Mouse (Mus musculus) megakaryocyte, embryonic 14.5 days (primary cell): ENCODE measurements at regions not wholly inside any gene's neighbourhood (a gene's known extent, or its start where the extent isn't known, plus 50 kb on each side); places are given as distances from the start of the nearest gene placed in this dataset.

Experiments used
- H3K27me3 ChIP-seq: replicated peaks from 2 replicates; pipeline ENCODE3; 2012; ENCODE audit warnings: inconsistent platforms
- H3K36me3 ChIP-seq: replicated peaks from 2 replicates; pipeline ENCODE3; 2012; ENCODE audit warnings: low read length, inconsistent platforms, mixed read lengths
- H3K4me1 ChIP-seq: 2 replicates; pipeline ENCODE4 v1.6.1; 2012; ENCODE audit warnings: inconsistent platforms
- H3K4me3 ChIP-seq: replicated peaks from 2 replicates; pipeline ENCODE3; 2012; ENCODE audit warnings: moderate library complexity, mild to moderate bottlenecking, inconsistent platforms
- H3K9me3 ChIP-seq: 2 replicates; pipeline ENCODE4 v1.6.1; 2012; ENCODE audit warnings: inconsistent platforms
- FLI1 ChIP-seq: IDR thresholded peaks from 2 replicates; pipeline ENCODE4 v1.6.1; 2012; ENCODE audit warnings: low read length, inconsistent platforms, mixed read lengths
- GATA1 ChIP-seq: IDR thresholded peaks from 3 replicates; pipeline ENCODE4 v1.6.1; 2012; ENCODE audit warnings: mixed read lengths, low read length, inconsistent platforms, borderline replicate concordance

- H3K4me1 ChIP-seq: peaks cover 4% of the 10 kb centered on the region; the same call in 1 of the 2 replicates
- H3K27me3 ChIP-seq: peaks cover 12% of the 10 kb centered on the region
- no peaks in the 10 kb centered on the region for H3K36me3 ChIP-seq
- TF ChIP-seq FLI1 (no peak), GATA1 (no peak)
- H3K4me3 ChIP-seq: no peak overlapping the region
- H3K9me3 ChIP-seq: no peaks in the 10 kb centered on the region
Observed at GRCm38 (mm10) chr3:9137131-9137874, 472.6 kb downstream of the Zfp704 start.

GRCm38 (mm10) chr3:9133991-9134390, 475.9 kb downstream of the Zfp704 start:
- Histone ChIP-seq H3K4me3 (no peak overlapping the region), H3K4me1 (peaks cover 10% of the 10 kb centered on the region; the same call in 1 of the 2 replicates), H3K9me3 (no peaks in the 10 kb centered on the region), H3K36me3 (no peaks in the 10 kb centered on the region), H3K27me3 (peaks cover 21% of the 10 kb centered on the region)
- no peak for TF ChIP-seq GATA1
- no peak for TF ChIP-seq FLI1

GRCm38 (mm10) chr3:9132104-9132751, 477.7 kb downstream of the Zfp704 start:
- TF ChIP-seq GATA1 (no peak), FLI1 (no peak)
- no peaks in the 10 kb centered on the region for H3K9me3 ChIP-seq
- peaks cover 10% of the 10 kb centered on the region; the same call in 1 of the 2 replicates for H3K4me1 ChIP-seq
- H3K27me3 ChIP-seq: peaks cover 27% of the 10 kb centered on the region
- no peak overlapping the region for H3K4me3 ChIP-seq
- H3K36me3 ChIP-seq: no peaks in the 10 kb centered on the region

- TF ChIP-seq GATA1: no peak
- H3K36me3 ChIP-seq: no peaks in the 10 kb centered on the region
- no peaks in the 10 kb centered on the region for H3K9me3 ChIP-seq
- no peak overlapping the region for H3K4me3 ChIP-seq
- H3K4me1 ChIP-seq: peaks cover 10% of the 10 kb centered on the region; the same call in 1 of the 2 replicates
- H3K27me3 ChIP-seq: peaks cover 31% of the 10 kb centered on the region
Observed at GRCm38 (mm10) chr3:9131366-9131765, 478.5 kb downstream of the Zfp704 start.

- Histone ChIP-seq H3K4me1 (peaks cover 10% of the 10 kb centered on the region; the same call in 1 of the 2 replicates), H3K27me3 (peaks cover 23% of the 10 kb centered on the region), H3K36me3 (no peaks in the 10 kb centered on the region), H3K4me3 (no peak overlapping the region), H3K9me3 (no peaks in the 10 kb centered on the region)
- TF ChIP-seq GATA1 (no peak), FLI1 (no peak)
Observed at GRCm38 (mm10) chr3:9128407-9128806, 481.5 kb downstream of the Zfp704 start.

GRCm38 (mm10) chr3:9123079-9123478, 486.8 kb downstream of the Zfp704 start:
- TF ChIP-seq FLI1 (no peak), GATA1 (no peak)
- Histone ChIP-seq H3K27me3 (peaks cover 14% of the 10 kb centered on the region), H3K9me3 (no peaks in the 10 kb centered on the region), H3K36me3 (no peaks in the 10 kb centered on the region), H3K4me1 (no peaks in the 10 kb centered on the region), H3K4me3 (no peak overlapping the region)

GRCm38 (mm10) chr3:9117913-9118312, 492.0 kb downstream of the Zfp704 start:
- H3K9me3 ChIP-seq: no peaks in the 10 kb centered on the region
- H3K36me3 ChIP-seq: no peaks in the 10 kb centered on the region
- peaks cover 4% of the 10 kb centered on the region for H3K27me3 ChIP-seq
- no peaks in the 10 kb centered on the region for H3K4me1 ChIP-seq
- H3K4me3 ChIP-seq: no peak overlapping the region
- TF ChIP-seq GATA1 (no peak), FLI1 (no peak)

GRCm38 (mm10) chr3:9113410-9113809, 496.5 kb downstream of the Zfp704 start:
- no peaks in the 10 kb centered on the region for H3K4me1 ChIP-seq
- no peaks in the 10 kb centered on the region for H3K36me3 ChIP-seq
- H3K27me3 ChIP-seq: peaks cover 4% of the 10 kb centered on the region
- no peak overlapping the region for H3K4me3 ChIP-seq
- TF ChIP-seq GATA1: no peak
- no peak for TF ChIP-seq FLI1
- H3K9me3 ChIP-seq: no peaks in the 10 kb centered on the region

- Histone ChIP-seq H3K4me3 (no peak overlapping the region), H3K4me1 (peaks cover 7% of the 10 kb centered on the region), H3K36me3 (no peaks in the 10 kb centered on the region), H3K9me3 (no peaks in the 10 kb centered on the region), H3K27me3 (peaks cover 4% of the 10 kb centered on the region)
- no peak for TF ChIP-seq FLI1
- TF ChIP-seq GATA1: no peak
Observed at GRCm38 (mm10) chr3:9110741-9111140, 499.1 kb downstream of the Zfp704 start.

- Histone ChIP-seq H3K4me3 (no peak overlapping the region), H3K36me3 (no peaks in the 10 kb centered on the region), H3K27me3 (peaks cover 4% of the 10 kb centered on the region), H3K9me3 (no peaks in the 10 kb centered on the region), H3K4me1 (peaks cover 7% of the 10 kb centered on the region)
- TF ChIP-seq GATA1 (no peak), FLI1 (no peak)
Observed at GRCm38 (mm10) chr3:9109991-9110390, 499.9 kb downstream of the Zfp704 start.

GRCm38 (mm10) chr3:9109485-9109884, 500.4 kb downstream of the Zfp704 start:
- peaks cover 7% of the 10 kb centered on the region for H3K4me1 ChIP-seq
- H3K27me3 ChIP-seq: peaks cover 4% of the 10 kb centered on the region
- no peak overlapping the region for H3K4me3 ChIP-seq
- TF ChIP-seq FLI1 (no peak), GATA1 (no peak)
- no peaks in the 10 kb centered on the region for H3K9me3 ChIP-seq
- H3K36me3 ChIP-seq: no peaks in the 10 kb centered on the region
